Mouse (Mus musculus) heart, postnatal 25 days (tissue): ENCODE results near the gene Pctp. TPM values are rescaled to one million over a fixed set of nuclear protein-coding genes. Genes with fewer than 3 reads are reported as not detected.

ENCODE experiments used
- DNase-seq: peaks from one replicate; pipeline ENCODE4 v3.0.0; 2022; ENCODE audit warnings: low spot score
- intact Hi-C: fragments of 180-260 bp; cut with DNase I; formaldehyde crosslinking; loops from one replicate; pipeline ENCODE4 v1.15.1; 2025
- total RNA-seq, 2 experiments: library from RNA; stranded (reverse); gene quantifications; 2 replicates each; pipeline ENCODE4 v1.2.3; 2021

Pctp gene
- total RNA-seq, 2 experiments from 2014 or later: 4.0 TPM

GRCm38 (mm10) chr11:90019161-90019560 is 16.5 kb upstream of the Pctp start:
- DNase-seq: no peak
- intact Hi-C loops: loop anchor here (1.0 kb wide), 1 partner anchor 30 kb away; no protein-coding TSS in a partner anchor

- no peak for DNase-seq
- intact Hi-C loops: no loop called here
Observed at GRCm38 (mm10) chr11:90015281-90015680, 12.6 kb upstream of the Pctp start.

- intact Hi-C loops: no loop called here
Observed at GRCm38 (mm10) chr11:90013657-90014056, 11.0 kb upstream of the Pctp start.

GRCm38 (mm10) chr11:90007791-90008531 is 5.3 kb upstream of the Pctp start:
- DNase-seq: no peak
- intact Hi-C loops: no loop called here

More at GRCm38 (mm10) chr11:90013657-90014056, 11.0 kb upstream of the Pctp start:
- DNase-seq: no peak

GRCm38 (mm10) chr11:90006111-90006510 is 3.4 kb upstream of the Pctp start:
- DNase-seq: no peak
- intact Hi-C loops: no loop called here

- DNase-seq: no peak
- intact Hi-C loops: no loop called here
Observed at GRCm38 (mm10) chr11:90003386-90003785, 692 bp upstream of the Pctp start.

GRCm38 (mm10) chr11:90002987-90003348 is 274 bp upstream of the Pctp start:
- intact Hi-C loops: no loop called here
- no peak for DNase-seq

- intact Hi-C loops: no loop called here
- DNase-seq: no peak
Observed at GRCm38 (mm10) chr11:90001396-90002230, 1.1 kb downstream of the Pctp start.

GRCm38 (mm10) chr11:90000666-90001065 is 2.0 kb downstream of the Pctp start:
- intact Hi-C loops: no loop called here
- no peak for DNase-seq

GRCm38 (mm10) chr11:89998996-89999770 is 3.5 kb downstream of the Pctp start:
- DNase-seq: no peak
- intact Hi-C loops: loop anchor here (10.0 kb wide), 1 partner anchor 306 kb away; no protein-coding TSS in a partner anchor

- intact Hi-C loops: loop anchor here (10.0 kb wide), 1 partner anchor 308 kb away; no protein-coding TSS in a partner anchor
- DNase-seq: no peak
Observed at GRCm38 (mm10) chr11:89996856-89997255, 5.8 kb downstream of the Pctp start.

GRCm38 (mm10) chr11:89996406-89996805 is 6.3 kb downstream of the Pctp start:
- intact Hi-C loops: loop anchor here (10.0 kb wide), 1 partner anchor 308 kb away; no protein-coding TSS in a partner anchor
- DNase-seq: no peak

- intact Hi-C loops: loop anchor here (10.0 kb wide), 1 partner anchor 309 kb away; no protein-coding TSS in a partner anchor
Observed at GRCm38 (mm10) chr11:89995596-89995995, 7.1 kb downstream of the Pctp start.

GRCm38 (mm10) chr11:89994706-89995105 is 8.0 kb downstream of the Pctp start:
- intact Hi-C loops: loop anchor here (10.0 kb wide), 1 partner anchor 310 kb away; no protein-coding TSS in a partner anchor
- no peak for DNase-seq

More at GRCm38 (mm10) chr11:89995596-89995995, 7.1 kb downstream of the Pctp start:
- DNase-seq: no peak

- no peak for DNase-seq
- intact Hi-C loops: loop anchor here (10.0 kb wide), 1 partner anchor 313 kb away; no protein-coding TSS in a partner anchor
Observed at GRCm38 (mm10) chr11:89991661-89992060, 11.0 kb downstream of the Pctp start.

GRCm38 (mm10) chr11:89988936-89989589 is 13.6 kb downstream of the Pctp start:
- intact Hi-C loops: loop anchor here (1.0 to 5.0 kb wide), 4 partner anchors 30 to 628 kb away; no protein-coding TSS in a partner anchor
- no peak for DNase-seq

GRCm38 (mm10) chr11:89986516-89986915 is 16.2 kb downstream of the Pctp start:
- DNase-seq: no peak
- intact Hi-C loops: loop anchor here (5.0 kb wide), 2 partner anchors 51 to 631 kb away; no protein-coding TSS in a partner anchor

GRCm38 (mm10) chr11:89985200-89986187 is 17.2 kb downstream of the Pctp start:
- DNase-seq: no peak
- intact Hi-C loops: loop anchor here (5.0 kb wide), 2 partner anchors 52 to 632 kb away; no protein-coding TSS in a partner anchor
